Mouse (Mus musculus) kidney, adult 2 months (tissue): ENCODE results near the gene Rora. TPM values are rescaled to one million over a fixed set of nuclear protein-coding genes. Genes with fewer than 3 reads are reported as not detected.

ENCODE experiments used
- DNase-seq: peaks from one replicate; pipeline ENCODE4 v3.0.0; 2021
- H3K27ac ChIP-seq: fragments of 200-500 bp; 2 replicates; pipeline ENCODE4 v1.5.1; 2012; ENCODE audit warnings: low read depth, low read length, control low read depth, inconsistent platforms; ENCODE audit not compliant: insufficient read depth
- H3K27me3 ChIP-seq: fragments of 200-500 bp; replicated peaks from 2 replicates; pipeline ENCODE4 v1.6.1; 2012; ENCODE audit warnings: mild to moderate bottlenecking, moderate library complexity, low read length, inconsistent platforms; ENCODE audit not compliant: control insufficient read depth, insufficient read depth
- H3K36me3 ChIP-seq: fragments of 200-500 bp; 2 replicates; pipeline ENCODE4 v1.6.1; 2012; ENCODE audit warnings: mild to moderate bottlenecking, moderate library complexity, low read length, inconsistent platforms; ENCODE audit not compliant: control insufficient read depth, insufficient read depth
- H3K4me1 ChIP-seq: fragments of 200-500 bp; 2 replicates; pipeline ENCODE4 v1.6.1; 2011; ENCODE audit warnings: low read length; ENCODE audit not compliant: control insufficient read depth, insufficient read depth
- H3K4me3 ChIP-seq: fragments of 200-500 bp; 2 replicates; pipeline ENCODE4 v1.5.1; 2011; ENCODE audit warnings: mild to moderate bottlenecking, low read depth, low read length, control low read depth; ENCODE audit not compliant: insufficient read depth
- CTCF ChIP-seq: fragments of 200-500 bp; conservative IDR thresholded peaks from 2 replicates; pipeline ENCODE4 v1.5.1; 2011; ENCODE audit warnings: low read depth, mild to moderate bottlenecking, control low read depth, low read length, moderate library complexity, mixed read lengths; ENCODE audit not compliant: insufficient read depth, insufficient read length
- POLR2A ChIP-seq: fragments of 200-500 bp; IDR thresholded peaks from one replicate; pipeline ENCODE4 v1.6.1; 2011; ENCODE audit warnings: low read depth, low read length, control low read depth
- WGBS: fragments of 180-500 bp; shearing (Covaris S2); methylation state at CpG from one replicate; pipeline ENCODE4 v1.1.7; 2018; 5-methylcytosine and 5-hydroxymethylcytosine counted together
- polyA plus RNA-seq: library from polyadenylated mRNA; depleted of rRNA; stranded (reverse); fragments of >200 nt; gene quantifications from 2 replicates; pipeline ENCODE4 v1.2.3, GENCODE M21; 2012

Gene Rora
- polyA plus RNA-seq, 1 experiment: 15.5 TPM

DNA sequence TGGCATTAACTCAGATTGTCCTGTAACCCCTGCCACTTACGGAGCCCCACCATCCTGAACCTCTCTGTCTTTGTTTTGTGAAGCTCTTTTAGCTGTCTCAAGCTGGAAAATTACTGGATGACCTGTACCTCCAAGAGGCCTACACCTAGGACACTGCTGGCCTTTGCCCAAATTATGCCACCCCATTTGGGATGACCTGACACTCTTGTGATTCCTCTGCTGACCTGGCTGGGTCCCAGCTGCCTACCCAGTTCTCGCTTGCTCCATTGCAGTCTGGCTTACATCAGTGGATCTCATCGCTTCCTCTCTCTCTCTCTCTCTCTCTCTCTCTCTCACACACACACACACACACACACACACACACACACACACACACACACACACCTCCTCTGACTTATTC, 596.0 kb downstream of the Rora start:
- H3K27me3 ChIP-seq: no peaks in the 10 kb centered on the region
- no peak for DNase-seq
- no peaks in the 10 kb centered on the region for H3K4me1 ChIP-seq
- no peak overlapping the region for H3K27ac ChIP-seq
- H3K36me3 ChIP-seq: no peaks in the 10 kb centered on the region
- no peak overlapping the region for H3K4me3 ChIP-seq
- TF ChIP-seq POLR2A (no peak), CTCF (no peak)
- WGBS: 92% methylated on average over 3 of the region's 3 CpGs

DNA sequence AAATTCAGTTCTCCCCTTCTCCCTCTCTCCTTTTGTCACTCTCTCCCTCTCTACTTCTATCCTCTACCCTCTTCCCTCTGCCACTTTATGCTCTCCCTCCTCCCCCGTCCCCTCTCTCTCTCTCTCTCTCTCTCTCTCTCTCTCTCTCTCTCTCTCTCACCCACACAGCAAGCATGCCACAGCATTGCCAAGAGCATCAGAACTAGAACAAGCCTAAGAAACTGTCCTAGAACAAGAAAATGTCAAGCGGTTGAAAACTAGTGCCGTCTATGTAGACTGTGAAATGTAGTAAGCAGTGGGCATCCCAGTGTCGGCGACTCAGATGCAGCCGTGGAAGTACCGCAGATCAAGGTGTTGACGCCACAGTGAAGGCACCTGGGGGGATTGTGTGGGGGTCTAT, 596.7 kb downstream of the Rora start:
- no peaks in the 10 kb centered on the region for H3K4me1 ChIP-seq
- no peak overlapping the region for H3K27ac ChIP-seq
- WGBS: 94% methylated on average over 8 of the region's 8 CpGs
- DNase-seq: no peak
- no peak for TF ChIP-seq POLR2A
- no peak for TF ChIP-seq CTCF
- no peaks in the 10 kb centered on the region for H3K27me3 ChIP-seq
- H3K36me3 ChIP-seq: no peaks in the 10 kb centered on the region
- H3K4me3 ChIP-seq: no peak overlapping the region

DNA sequence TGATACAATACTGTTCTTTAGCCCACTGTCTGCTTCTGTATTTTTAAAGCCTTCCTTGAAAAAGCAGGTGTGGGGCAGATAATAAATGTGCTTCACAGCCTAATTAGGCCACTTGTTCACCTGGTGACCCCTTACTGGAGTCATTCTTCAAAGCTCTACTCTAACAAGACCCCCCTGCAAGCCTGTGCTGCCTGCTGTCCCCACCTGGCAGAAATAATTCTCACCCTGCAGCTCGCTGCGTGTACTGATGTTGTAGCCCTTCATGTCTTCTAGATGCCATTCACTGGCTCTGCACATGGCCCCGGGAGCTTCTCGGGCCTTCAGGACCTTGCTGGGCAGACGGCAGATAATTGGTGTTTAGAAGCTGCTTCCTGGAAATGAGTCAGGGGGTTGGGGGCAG, 604.9 kb downstream of the Rora start:
- DNase-seq: no peak
- Histone ChIP-seq H3K36me3 (no peaks in the 10 kb centered on the region), H3K4me1 (no peaks in the 10 kb centered on the region; the same call in 1 of the 2 replicates), H3K27ac (no peak overlapping the region), H3K4me3 (no peak overlapping the region), H3K27me3 (no peaks in the 10 kb centered on the region)
- 87% methylated on average over 5 of the region's 5 CpGs for WGBS
- TF ChIP-seq CTCF (no peak), POLR2A (no peak)

DNA sequence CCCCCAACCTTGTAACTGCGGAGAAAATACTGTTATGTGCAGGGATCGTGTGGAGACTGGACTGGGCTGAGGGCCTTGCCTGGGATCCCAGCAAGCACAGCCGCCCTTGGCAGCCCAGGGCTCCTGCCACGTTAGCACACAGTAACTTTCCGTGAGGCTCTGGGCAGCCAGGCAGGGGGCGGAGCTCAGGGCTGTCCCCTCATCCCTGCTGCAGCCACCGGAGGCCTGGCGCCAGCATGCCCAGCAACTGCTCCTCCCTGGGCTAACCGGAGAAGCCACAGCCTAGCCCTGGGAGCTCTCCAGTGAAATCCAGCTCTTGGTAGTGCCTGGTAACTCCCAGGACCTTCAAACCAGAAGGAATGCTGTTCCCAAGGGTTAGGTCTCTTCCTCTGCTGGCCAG, 605.8 kb downstream of the Rora start:
- peak; percentile 90 for DNase-seq
- Histone ChIP-seq H3K4me1 (no peaks in the 10 kb centered on the region; the same call in 1 of the 2 replicates), H3K4me3 (no peak overlapping the region), H3K27ac (peak overlapping the region; percentile 47; the same call in 1 of the 2 replicates), H3K27me3 (no peaks in the 10 kb centered on the region), H3K36me3 (no peaks in the 10 kb centered on the region)
- 11% methylated on average over 9 of the region's 9 CpGs for WGBS
- TF ChIP-seq CTCF (no peak), POLR2A (no peak)

DNA sequence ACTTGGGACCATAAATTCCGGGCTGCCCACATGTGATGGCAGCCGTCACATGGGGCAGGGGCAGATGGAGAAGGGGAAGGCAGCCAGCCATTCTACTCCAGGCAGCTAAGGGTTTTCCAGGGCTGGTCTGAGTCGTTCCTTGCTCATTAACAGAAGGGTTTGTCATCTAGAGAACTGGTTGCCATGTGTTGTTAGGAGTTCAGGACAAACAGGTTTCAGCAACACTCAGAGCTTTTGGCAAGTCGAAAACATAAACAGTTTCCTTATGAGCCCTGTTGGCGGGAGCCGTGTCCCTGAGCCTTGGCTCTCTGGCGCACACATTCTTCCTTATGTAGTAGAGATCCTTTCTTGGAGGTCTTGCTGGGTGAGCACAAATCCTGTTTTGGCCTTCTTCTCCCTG, 611.6 kb downstream of the Rora start:
- no peak overlapping the region for H3K27ac ChIP-seq
- H3K27me3 ChIP-seq: no peaks in the 10 kb centered on the region
- WGBS: 65% methylated on average over 7 of the region's 7 CpGs
- no peaks in the 10 kb centered on the region for H3K4me1 ChIP-seq
- no peak overlapping the region for H3K4me3 ChIP-seq
- DNase-seq: no peak
- no peaks in the 10 kb centered on the region for H3K36me3 ChIP-seq
- TF ChIP-seq POLR2A: no peak
- no peak for TF ChIP-seq CTCF

DNA sequence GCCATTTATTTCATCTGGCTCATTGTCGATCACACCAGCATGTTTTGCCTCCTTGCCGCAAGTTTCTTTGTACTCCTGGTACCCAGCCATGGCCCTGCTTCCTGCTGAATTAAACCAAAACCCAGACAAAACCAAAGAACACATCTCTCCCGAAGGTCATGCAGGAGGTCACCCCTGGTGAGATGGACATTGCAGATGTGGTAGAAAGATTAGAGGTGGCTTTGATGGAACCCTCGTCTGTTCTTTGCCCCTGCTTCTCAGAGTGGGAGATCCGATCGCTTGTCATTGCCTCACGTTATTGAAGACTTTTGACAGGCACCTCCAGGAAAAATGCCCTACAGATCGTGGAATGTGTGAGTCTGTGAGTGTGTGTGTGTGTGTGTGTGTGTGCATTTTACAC, 616.8 kb downstream of the Rora start:
- 87% methylated on average over 8 of the region's 8 CpGs for WGBS
- no peaks in the 10 kb centered on the region; the same call in 1 of the 2 replicates for H3K4me1 ChIP-seq
- H3K27ac ChIP-seq: no peak overlapping the region
- H3K36me3 ChIP-seq: no peaks in the 10 kb centered on the region
- no peak for DNase-seq
- H3K4me3 ChIP-seq: no peak overlapping the region
- no peak for TF ChIP-seq CTCF
- TF ChIP-seq POLR2A: no peak
- H3K27me3 ChIP-seq: no peaks in the 10 kb centered on the region

DNA sequence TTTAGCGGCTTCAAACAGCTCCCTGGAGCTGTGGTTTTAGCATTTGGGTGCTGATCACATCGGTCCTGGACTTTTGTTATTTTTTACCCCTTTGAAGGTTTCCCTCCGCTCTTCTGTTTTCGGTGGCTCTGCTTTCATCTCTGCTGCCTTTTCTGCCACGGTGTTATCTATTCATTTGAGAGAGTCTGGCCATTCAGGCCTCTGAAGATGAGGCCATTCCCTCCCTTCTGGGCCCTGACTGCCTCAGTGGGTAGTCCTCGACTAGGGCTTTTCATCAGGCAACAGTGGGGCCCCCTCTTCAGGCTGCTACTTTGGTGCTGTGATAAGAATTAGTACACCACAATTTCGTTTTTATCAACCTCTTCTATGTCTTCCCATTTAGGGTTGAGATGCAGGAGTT, 617.3 kb downstream of the Rora start:
- DNase-seq: no peak
- Histone ChIP-seq H3K4me3 (no peak overlapping the region), H3K27ac (no peak overlapping the region), H3K36me3 (no peaks in the 10 kb centered on the region), H3K4me1 (no peaks in the 10 kb centered on the region; the same call in 1 of the 2 replicates), H3K27me3 (no peaks in the 10 kb centered on the region)
- 74% methylated on average over 7 of the region's 7 CpGs for WGBS
- TF ChIP-seq CTCF (no peak), POLR2A (no peak)
